In genomic region chr2:167222152-167222551, GRCm38 (mm10) we compare ENCODE assay signal across 9 mouse cellular contexts. TPM values are rescaled to one million over a fixed set of nuclear protein-coding genes. Genes with fewer than 3 reads are reported as not detected.
DNase-seq lines count a peak whose midpoint lies in the region; ATAC-seq and TF ChIP-seq lines count a peak whose summit lies in the region.
"Had no signal": no experiment of that assay in that cellular context is flagged by ENCODE, and none has a peak within 500 bp of the region (broad histone marks: within the 10 kb centered on the region; RNA-seq: fewer than 3 reads in every experiment).

No protein-coding gene starts in this region.

- no peak for ATAC-seq in CD4-positive, CD25-positive, alpha-beta regulatory T cell, adult 4 months
- ATAC-seq in midbrain, embryonic 11.5 days (ENCODE audit: low FRiP score), result peak; percentile 54; the same call in 1 of the 2 replicates

- no peaks in the 10 kb centered on the region for H3K9me3 ChIP-seq in midbrain, embryonic 11.5 days (ENCODE audit: control insufficient read depth, low read length)

- no peaks in the 10 kb centered on the region for H3K4me1 ChIP-seq in embryonic fibroblast, embryonic 13.5 days (ENCODE audit: control insufficient read depth, insufficient read depth, low read length)
- no peaks in the 10 kb centered on the region for H3K4me1 ChIP-seq in midbrain, embryonic 11.5 days (ENCODE audit: control insufficient read depth, insufficient read depth, low read length)

- no peak overlapping the region for H3K4me3 ChIP-seq in embryonic fibroblast, embryonic 13.5 days (ENCODE audit: insufficient read depth, low read length)
- no peak overlapping the region for H3K4me3 ChIP-seq in midbrain, embryonic 11.5 days (ENCODE audit: low read depth, low read length)

- 28% methylated on average over 7 of the region's 7 CpGs for WGBS in midbrain, embryonic 11.5 days

- intact Hi-C loops in heart, postnatal 36 days (cut with DNase I), result loop anchor here (1.0 to 2.0 kb wide), 2 partner anchors 57 to 241 kb away; no protein-coding TSS in a partner anchor

- no peak for TF ChIP-seq POLR2A in brain, embryonic 14.5 days (IDR thresholded peaks at IDR 0.05; ENCODE audit: borderline replicate concordance, extremely low read depth, insufficient read depth, insufficient read length, poor library complexity, severe bottlenecking)
- TF ChIP-seq POLR2A in embryonic fibroblast, embryonic 13.5 days (IDR thresholded peaks at IDR 0.05; ENCODE audit: low read depth, low read length), result no peak

- no peak overlapping the region for H3K9ac ChIP-seq in midbrain, embryonic 11.5 days (ENCODE audit: low read length)

- no peaks in the 10 kb centered on the region for H3K27me3 ChIP-seq in midbrain, embryonic 11.5 days (ENCODE audit: control insufficient read depth, insufficient read depth, low read length)

- H3K27ac ChIP-seq in embryonic fibroblast, embryonic 13.5 days (ENCODE audit: insufficient read depth, low read length), result no peak overlapping the region
- H3K27ac ChIP-seq in midbrain, embryonic 11.5 days (ENCODE audit: low read depth, low read length), result no peak overlapping the region
- H3K27ac ChIP-seq: macrophage had no signal

- TF ChIP-seq CTCF in brain, embryonic 14.5 days (IDR thresholded peaks at IDR 0.05; ENCODE audit: borderline replicate concordance, extremely low read depth, insufficient read depth, insufficient read length), result peak; percentile 89
- TF ChIP-seq CTCF in embryonic fibroblast, embryonic 13.5 days (IDR thresholded peaks at IDR 0.05; ENCODE audit: borderline replicate concordance, insufficient read depth, low read length), result peak; percentile 66; the same call in 1 of the 2 replicates

- no peaks in the 10 kb centered on the region for H3K36me3 ChIP-seq in midbrain, embryonic 11.5 days (ENCODE audit: control insufficient read depth, insufficient read depth, low read length)

- peak; percentile 67 for DNase-seq in CD4-positive, CD25-positive, alpha-beta regulatory T cell, adult 2 months (ENCODE audit: low read depth, low spot score)
- peak; percentile 83 for DNase-seq in brain, embryonic 14.5 days (ENCODE audit: low read depth)
- DNase-seq in heart, postnatal 36 days, result peak; percentile 69 to 72
- DNase-seq in layer of hippocampus, postnatal 25 days (ENCODE audit: extremely low spot score in 1 of 2, low spot score in 1 of 2), result peak; percentile 55 to 67
- peak; percentile 94 for DNase-seq in midbrain, embryonic 11.5 days (ENCODE audit: low spot score, missing footprints)
- peak; percentile 28 to 71 for DNase-seq in spleen, postnatal 10 days (ENCODE audit: low spot score in 2 of 2)

- H3K4me2 ChIP-seq in midbrain, embryonic 11.5 days, result no peak overlapping the region

RNA-seq across cellular contexts. Expression of gene Ptgis, which starts 18.3 kb away (rescaled TPM):
- under 1 TPM in 1 of 2 experiments, not detected in 1; 0.16 TPM for polyA plus RNA-seq in CD4-positive, CD25-positive, alpha-beta regulatory T cell, adult 4 months (2017; shearing (Covaris generic))
- 4.5 and 6.1 TPM in 2 replicates for polyA plus RNA-seq in brain, embryonic 14.5 days (2012; rRNA removed)
- 21.0 TPM in 2 replicates for polyA plus RNA-seq in embryonic fibroblast, embryonic 13.5 days (2011; ENCODE audit: insufficient read length, low read depth, missing spikeins)
- 10 to 100 TPM; 19.5 to 22.2 TPM for total RNA-seq in heart, postnatal 36 days (2021)
- 1 to 10 TPM; 1.1 TPM for total RNA-seq in layer of hippocampus, postnatal 25 days (2021)
- polyA plus RNA-seq in midbrain, embryonic 11.5 days (2014; fragmentation: Nextera tagmentation; extraction: Ambion mirVana), result 9.4 and 11.2 TPM in 2 replicates
- polyA plus RNA-seq: macrophage had no signal

RNA-seq across cellular contexts. Expression of gene Kcnb1, which starts 32.2 kb away (rescaled TPM):
- polyA plus RNA-seq in CD4-positive, CD25-positive, alpha-beta regulatory T cell, adult 4 months (2017; shearing (Covaris generic)), result under 1 TPM; 0.22 to 0.92 TPM
- 4.5 and 9.2 TPM in 2 replicates for polyA plus RNA-seq in brain, embryonic 14.5 days (2012; rRNA removed)
- polyA plus RNA-seq in embryonic fibroblast, embryonic 13.5 days (2011; ENCODE audit: insufficient read length, low read depth, missing spikeins), result 0.42 and 0.65 TPM in 2 replicates
- total RNA-seq in heart, postnatal 36 days (2021), result 10 to 100 TPM; 39.2 to 51.7 TPM
- total RNA-seq in layer of hippocampus, postnatal 25 days (2021), result 100 to 1,000 TPM in 1 of 2 experiments, 10 to 100 TPM in 1; 86.5 to 103 TPM
- polyA plus RNA-seq in midbrain, embryonic 11.5 days (2014; fragmentation: Nextera tagmentation; extraction: Ambion mirVana), result 0.75 and 0.96 TPM in 2 replicates
